Mouse (Mus musculus) neural tube, embryonic 14.5 days (tissue): ENCODE measurements at regions not wholly inside any gene's neighbourhood (a gene's known extent, or its start where the extent isn't known, plus 50 kb on each side); places are given as distances from the start of the nearest gene placed in this dataset.

Experiments used
- ATAC-seq: fragments of 200-750 bp; cut with Nextera tagmentation; 2 replicates; pipeline ENCODE4 v1.8.0; 2017; ENCODE audit warnings: low read depth, mild to moderate bottlenecking, moderate TSS enrichment, moderate library complexity
- H3K27ac ChIP-seq: fragments of 300-500 bp; sonication (generic); 2 replicates; pipeline ENCODE4 v1.5.1; 2014; ENCODE audit warnings: low read depth, mild to moderate bottlenecking, control low read depth, low read length, moderate library complexity, mixed read lengths
- H3K27me3 ChIP-seq: fragments of 300-500 bp; sonication (generic); 2 replicates; pipeline ENCODE4 v1.6.1; 2014; ENCODE audit warnings: low read length; ENCODE audit not compliant: control insufficient read depth, insufficient read depth
- H3K36me3 ChIP-seq: fragments of 300-500 bp; sonication (generic); 2 replicates; pipeline ENCODE4 v1.6.1; 2014; ENCODE audit warnings: low read length, mixed read lengths; ENCODE audit not compliant: control insufficient read depth, insufficient read depth
- H3K4me1 ChIP-seq: fragments of 300-500 bp; sonication (generic); 2 replicates; pipeline ENCODE4 v1.6.1; 2014; ENCODE audit warnings: low read length; ENCODE audit not compliant: control insufficient read depth, insufficient read depth
- H3K4me2 ChIP-seq: fragments of 300-500 bp; sonication (generic); 2 replicates; pipeline ENCODE4 v1.6.1; 2014; ENCODE audit warnings: mild to moderate bottlenecking, low read depth, low read length, control low read depth
- H3K4me3 ChIP-seq: fragments of 300-500 bp; sonication (generic); 2 replicates; pipeline ENCODE4 v1.5.1; 2014; ENCODE audit warnings: low read depth, low read length, control low read depth, mixed read lengths
- H3K9ac ChIP-seq: fragments of 300-500 bp; sonication (generic); replicated peaks from 2 replicates; pipeline ENCODE4 v1.6.1; 2014; ENCODE audit warnings: low read depth, mild to moderate bottlenecking, control low read depth, low read length, mixed read lengths
- H3K9me3 ChIP-seq: fragments of 300-500 bp; sonication (generic); 2 replicates; pipeline ENCODE4 v1.6.1; 2016; ENCODE audit warnings: low read length; ENCODE audit not compliant: control insufficient read depth
- WGBS: fragments of 180-500 bp; shearing (Covaris S2); extraction: QIAGEN DNeasy Blood & Tissue Kit; methylation state at CpG from one replicate; pipeline ENCODE4 v1.1.7; 2014; 5-methylcytosine and 5-hydroxymethylcytosine counted together

DNA sequence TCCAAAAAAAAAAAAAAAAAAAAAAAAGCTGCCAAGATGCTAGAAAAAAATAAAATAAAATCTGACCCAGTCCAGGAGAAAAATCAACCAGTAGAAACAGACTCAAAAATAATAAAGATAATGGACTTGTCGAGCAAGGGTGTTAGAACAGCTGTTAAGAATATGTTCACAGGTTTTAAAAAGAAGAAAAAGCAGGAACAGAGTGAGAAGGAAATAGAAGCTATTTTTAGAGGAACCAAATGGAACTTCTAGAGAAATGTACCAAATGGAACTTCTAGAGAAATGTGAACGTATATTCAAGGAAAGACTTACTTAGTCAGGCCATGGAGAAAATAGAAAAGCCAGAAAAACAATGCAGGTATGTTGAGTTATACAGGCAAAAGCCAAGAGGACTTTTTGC lies 662.4 kb upstream of the Jmjd1c start:
- 86% methylated on average over 2 of the region's 2 CpGs for WGBS
- no peak for ATAC-seq

DNA sequence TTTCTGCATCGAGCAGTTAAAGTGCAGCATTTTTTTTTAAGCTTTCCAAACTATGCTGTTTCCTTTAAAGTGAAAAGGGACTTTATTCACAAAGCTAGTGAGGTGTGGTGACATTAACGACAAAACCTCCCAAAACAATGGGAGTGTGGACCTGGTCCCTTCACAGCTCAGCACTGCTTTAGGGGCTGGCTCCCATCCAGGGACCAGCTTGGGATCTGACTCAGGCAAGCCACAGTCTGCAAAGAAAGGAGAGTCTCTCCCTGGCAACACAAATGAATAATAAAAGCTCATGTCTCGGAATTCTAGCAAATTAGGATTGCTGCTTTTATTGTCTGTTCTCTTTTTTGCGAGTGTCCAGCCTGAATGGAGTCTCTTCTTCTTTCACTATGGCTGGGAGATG lies 625.2 kb upstream of the Jmjd1c start:
- no peak overlapping the region for H3K4me2 ChIP-seq
- WGBS = 45% methylated on average over 4 of the region's 4 CpGs

More for the DNA sequence above, 662.4 kb upstream of the Jmjd1c start:
- Histone ChIP-seq H3K4me1 (no peaks in the 10 kb centered on the region), H3K4me3 (no peak overlapping the region), H3K9me3 (no peaks in the 10 kb centered on the region), H3K27ac (no peak overlapping the region), H3K27me3 (no peaks in the 10 kb centered on the region), H3K4me2 (no peak overlapping the region), H3K36me3 (no peaks in the 10 kb centered on the region), H3K9ac (no peak overlapping the region)

DNA sequence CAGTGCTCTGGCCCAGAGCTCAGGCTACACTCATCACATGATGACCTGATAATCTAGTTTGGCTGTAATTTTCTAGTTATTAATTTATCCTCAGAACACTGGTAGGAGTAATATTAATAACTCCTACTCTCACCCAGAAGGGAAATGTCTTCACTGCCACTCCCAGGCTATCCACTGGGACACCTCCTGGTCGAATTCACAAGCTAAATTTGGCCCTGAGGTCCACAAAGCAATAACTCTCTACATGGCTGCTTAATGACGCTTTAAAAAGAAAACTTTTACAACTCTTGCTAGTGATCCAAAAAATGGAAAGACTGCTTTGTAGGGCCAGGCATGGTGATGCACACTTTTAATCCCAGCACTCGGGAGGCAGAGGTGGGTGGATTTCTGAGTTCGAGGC lies 623.9 kb upstream of the Jmjd1c start:
- H3K27ac ChIP-seq = no peak overlapping the region
- ATAC-seq = no peak
- no peaks in the 10 kb centered on the region for H3K36me3 ChIP-seq
- H3K27me3 ChIP-seq = no peaks in the 10 kb centered on the region
- no peak overlapping the region for H3K9ac ChIP-seq
- H3K4me1 ChIP-seq = no peaks in the 10 kb centered on the region
- H3K4me3 ChIP-seq = no peak overlapping the region
- no peaks in the 10 kb centered on the region for H3K9me3 ChIP-seq
- H3K4me2 ChIP-seq = no peak overlapping the region
- 77% methylated on average over 4 of the region's 4 CpGs for WGBS

More for the DNA sequence above, 625.2 kb upstream of the Jmjd1c start:
- no peak overlapping the region for H3K4me3 ChIP-seq
- H3K27me3 ChIP-seq = no peaks in the 10 kb centered on the region
- H3K9me3 ChIP-seq = no peaks in the 10 kb centered on the region
- ATAC-seq = no peak
- no peak overlapping the region for H3K27ac ChIP-seq
- H3K36me3 ChIP-seq = no peaks in the 10 kb centered on the region
- no peaks in the 10 kb centered on the region for H3K4me1 ChIP-seq
- H3K9ac ChIP-seq = no peak overlapping the region

DNA sequence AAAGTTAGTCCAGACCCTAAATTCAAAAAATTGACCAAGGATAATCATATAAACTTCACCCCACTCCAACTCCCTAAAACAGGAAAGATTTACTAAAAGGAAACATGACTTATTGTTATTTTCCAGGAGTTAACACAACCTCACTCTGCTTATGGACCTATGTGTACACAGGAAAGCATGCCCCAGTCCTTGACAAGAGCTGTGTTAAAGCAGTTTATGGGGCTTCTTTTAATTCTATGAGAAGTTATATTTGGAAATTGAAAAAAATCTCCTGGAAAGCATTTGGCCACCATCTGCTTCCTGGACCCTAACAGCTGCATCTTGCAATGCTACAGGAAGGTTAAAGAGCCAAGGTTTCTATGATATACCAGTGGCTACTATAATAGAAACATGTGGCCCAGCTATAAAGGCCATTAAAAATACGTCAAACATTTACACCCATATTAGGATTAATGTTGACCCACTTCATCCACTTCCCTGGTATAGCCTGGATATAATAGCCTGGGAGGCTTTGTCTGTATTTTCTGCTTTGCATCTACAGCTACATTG lies 620.7 kb upstream of the Jmjd1c start:
- 77% methylated on average over 1 of the region's 1 CpGs for WGBS
- no peak for ATAC-seq

DNA sequence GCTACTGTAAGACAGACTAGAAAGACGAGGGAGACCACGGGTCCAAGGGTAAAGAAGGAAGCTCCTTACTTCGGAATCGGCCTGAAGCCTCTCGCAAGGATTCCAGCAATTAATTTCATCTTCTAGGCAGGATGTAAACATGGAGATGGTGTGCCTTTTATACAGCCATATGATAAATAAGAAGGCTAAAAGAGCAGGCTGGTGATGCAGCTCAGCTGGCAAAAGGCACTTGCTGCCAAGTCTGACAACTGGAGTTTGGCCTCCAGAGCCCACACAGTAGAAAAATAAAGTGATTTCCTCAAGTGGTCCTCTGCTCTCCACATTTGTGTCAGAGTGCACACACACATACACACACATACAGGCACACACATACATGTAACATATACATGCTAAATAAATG lies 605.1 kb upstream of the Jmjd1c start:
- ATAC-seq = no peak
- Histone ChIP-seq H3K9me3 (no peaks in the 10 kb centered on the region), H3K4me1 (no peaks in the 10 kb centered on the region), H3K27ac (no peak overlapping the region), H3K27me3 (no peaks in the 10 kb centered on the region), H3K9ac (no peak overlapping the region), H3K4me2 (no peak overlapping the region), H3K36me3 (no peaks in the 10 kb centered on the region), H3K4me3 (no peak overlapping the region)
- 89% methylated on average over 5 of the region's 5 CpGs for WGBS

More for the DNA sequence above, 620.7 kb upstream of the Jmjd1c start:
- Histone ChIP-seq H3K27me3 (no peaks in the 10 kb centered on the region), H3K4me1 (no peaks in the 10 kb centered on the region), H3K9ac (no peak overlapping the region), H3K9me3 (no peaks in the 10 kb centered on the region), H3K4me2 (no peak overlapping the region), H3K4me3 (no peak overlapping the region), H3K27ac (no peak overlapping the region), H3K36me3 (no peaks in the 10 kb centered on the region)

DNA sequence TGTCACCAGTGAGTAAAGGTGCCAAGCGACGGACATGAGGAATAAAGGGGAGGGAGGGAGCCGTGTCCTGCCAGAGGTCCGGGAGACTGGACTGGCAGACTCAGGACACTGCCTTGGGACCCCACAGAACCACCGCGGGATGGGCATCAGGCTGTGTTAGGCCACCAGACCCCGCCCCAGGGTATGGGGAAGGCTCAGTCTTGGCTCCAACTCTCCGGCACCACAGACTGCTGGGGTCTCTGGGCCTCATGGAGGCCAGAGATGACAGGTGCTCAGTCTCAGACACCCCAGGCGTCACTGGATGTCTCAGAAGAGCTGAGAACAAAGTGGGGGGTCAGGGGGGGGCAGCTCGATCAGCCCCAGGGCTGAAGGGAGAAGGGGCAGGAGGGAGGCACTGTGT lies 604.1 kb upstream of the Jmjd1c start:
- no peak overlapping the region for H3K4me2 ChIP-seq
- H3K9ac ChIP-seq = no peak overlapping the region
- no peaks in the 10 kb centered on the region for H3K4me1 ChIP-seq
- no peak overlapping the region for H3K27ac ChIP-seq
- no peaks in the 10 kb centered on the region for H3K36me3 ChIP-seq
- no peaks in the 10 kb centered on the region for H3K27me3 ChIP-seq
- no peak for ATAC-seq
- no peaks in the 10 kb centered on the region for H3K9me3 ChIP-seq
- H3K4me3 ChIP-seq = no peak overlapping the region
- 70% methylated on average over 10 of the region's 10 CpGs for WGBS

DNA sequence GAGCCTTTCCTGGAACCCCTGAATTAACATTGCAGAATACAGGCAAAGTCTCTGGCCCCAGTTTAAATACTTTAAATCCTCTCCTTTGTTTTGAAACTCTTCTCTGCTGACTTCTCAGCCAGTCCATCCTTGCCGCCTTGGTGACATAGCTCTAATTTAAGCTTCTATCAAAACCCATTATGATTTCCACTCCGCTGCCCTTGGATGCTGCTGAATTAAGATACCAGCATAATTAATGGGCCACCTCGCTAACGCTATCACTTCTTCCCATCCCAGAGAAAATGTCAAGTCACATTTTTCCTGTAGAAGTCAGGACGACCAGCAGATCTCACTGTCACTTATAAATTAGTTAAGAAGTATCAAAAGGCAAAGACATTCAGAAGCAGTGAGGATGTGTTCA lies 556.1 kb upstream of the Jmjd1c start:
- Histone ChIP-seq H3K27ac (no peak overlapping the region), H3K4me3 (no peak overlapping the region), H3K36me3 (no peaks in the 10 kb centered on the region), H3K27me3 (no peaks in the 10 kb centered on the region), H3K9ac (no peak overlapping the region), H3K4me2 (no peak overlapping the region), H3K9me3 (no peaks in the 10 kb centered on the region), H3K4me1 (no peaks in the 10 kb centered on the region)
- WGBS = 67% methylated on average over 5 of the region's 5 CpGs
- no peak for ATAC-seq

DNA sequence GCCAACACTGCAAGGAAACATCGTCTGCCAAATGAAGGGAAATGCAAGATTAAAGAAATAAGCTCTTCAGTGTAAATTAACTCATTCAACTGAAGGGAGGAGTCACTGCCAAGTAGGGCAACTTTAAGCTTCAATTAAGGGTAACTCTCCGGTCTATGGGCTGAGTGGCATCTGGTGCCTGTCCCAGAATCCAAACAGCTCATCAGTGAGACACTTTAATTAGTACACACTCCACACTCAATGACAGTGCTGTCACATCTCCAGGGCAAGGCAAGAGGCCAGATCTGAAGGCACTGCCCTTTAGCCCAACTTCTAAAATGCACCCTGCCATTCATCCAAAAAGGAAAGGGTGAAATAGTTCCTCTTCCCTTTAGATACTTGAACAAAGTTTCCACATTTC lies 549.3 kb upstream of the Jmjd1c start:
- no peak overlapping the region for H3K4me2 ChIP-seq
- H3K36me3 ChIP-seq = no peaks in the 10 kb centered on the region
- no peak overlapping the region for H3K27ac ChIP-seq
- WGBS = 67% methylated on average over 2 of the region's 2 CpGs
- no peak overlapping the region for H3K4me3 ChIP-seq
- H3K9ac ChIP-seq = no peak overlapping the region
- no peaks in the 10 kb centered on the region for H3K9me3 ChIP-seq
- H3K27me3 ChIP-seq = no peaks in the 10 kb centered on the region
- no peak for ATAC-seq
- no peaks in the 10 kb centered on the region for H3K4me1 ChIP-seq

DNA sequence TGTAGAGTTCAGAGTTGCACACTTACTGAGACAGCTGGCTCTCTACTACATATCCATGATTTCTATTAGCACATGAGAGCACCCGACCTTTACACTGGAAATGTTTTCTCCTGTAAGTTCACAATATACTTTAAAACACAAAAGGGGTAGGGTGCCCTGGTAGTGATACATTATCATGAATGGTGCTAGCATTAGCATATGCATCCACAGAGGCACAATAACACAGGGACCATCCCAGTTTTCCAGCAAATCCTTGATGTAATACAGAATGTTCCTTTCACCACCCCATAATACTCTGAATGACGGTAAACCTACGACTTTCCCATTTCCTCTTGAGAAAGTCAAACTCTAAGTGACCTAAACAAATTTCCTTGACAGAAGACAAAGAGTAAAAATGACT lies 548.3 kb upstream of the Jmjd1c start:
- H3K9me3 ChIP-seq = no peaks in the 10 kb centered on the region
- no peak overlapping the region for H3K27ac ChIP-seq
- no peak overlapping the region for H3K4me2 ChIP-seq
- WGBS = 43% methylated on average over 3 of the region's 3 CpGs
- no peaks in the 10 kb centered on the region for H3K27me3 ChIP-seq
- H3K9ac ChIP-seq = no peak overlapping the region
- no peak; the same call in 1 of the 2 replicates for ATAC-seq
- no peaks in the 10 kb centered on the region for H3K36me3 ChIP-seq
- no peaks in the 10 kb centered on the region for H3K4me1 ChIP-seq
- H3K4me3 ChIP-seq = no peak overlapping the region
